Mouse (Mus musculus) kidney, embryonic 16.5 days (tissue): ENCODE results near the gene Ppp1r13l. TPM values are rescaled to one million over a fixed set of nuclear protein-coding genes. Genes with fewer than 3 reads are reported as not detected.

Source experiments
- ATAC-seq: fragments of 200-750 bp; cut with Nextera tagmentation; 2 replicates; pipeline ENCODE4 v1.8.0; 2017; ENCODE audit warnings: moderate TSS enrichment; ENCODE audit not compliant: low FRiP score, low TSS enrichment
- H3K27ac ChIP-seq: fragments of 300-500 bp; sonication (generic); 2 replicates; pipeline ENCODE4 v1.5.1; 2014; ENCODE audit warnings: low read length
- H3K27me3 ChIP-seq: fragments of 300-500 bp; sonication (generic); 2 replicates; pipeline ENCODE4 v1.6.1; 2014; ENCODE audit warnings: low read length, control low read depth, mixed read lengths; ENCODE audit not compliant: insufficient read depth
- H3K36me3 ChIP-seq: fragments of 300-500 bp; sonication (generic); 2 replicates; pipeline ENCODE4 v1.6.1; 2014; ENCODE audit warnings: low read length, control low read depth, mixed read lengths; ENCODE audit not compliant: insufficient read depth
- H3K4me1 ChIP-seq: fragments of 300-500 bp; sonication (generic); 2 replicates; pipeline ENCODE4 v1.6.1; 2014; ENCODE audit warnings: low read length, control low read depth, mixed read lengths; ENCODE audit not compliant: insufficient read depth
- H3K4me2 ChIP-seq: fragments of 300-500 bp; sonication (generic); replicated peaks from 2 replicates; pipeline ENCODE4 v1.6.1; 2014; ENCODE audit warnings: low read depth, low read length
- H3K4me3 ChIP-seq: fragments of 300-500 bp; sonication (generic); 2 replicates; pipeline ENCODE4 v1.5.1; 2014; ENCODE audit warnings: mild to moderate bottlenecking, low read length
- H3K9ac ChIP-seq: fragments of 300-500 bp; sonication (generic); replicated peaks from 2 replicates; pipeline ENCODE4 v1.6.1; 2014; ENCODE audit warnings: low read length
- H3K9me3 ChIP-seq: fragments of 300-500 bp; sonication (generic); 2 replicates; pipeline ENCODE4 v1.6.1; 2016; ENCODE audit warnings: low read length, control low read depth
- WGBS: fragments of 180-500 bp; shearing (Covaris S2); extraction: QIAGEN DNeasy Blood & Tissue Kit; methylation state at CpG from one replicate; pipeline ENCODE4 v1.1.7; 2014; 5-methylcytosine and 5-hydroxymethylcytosine counted together
- polyA plus RNA-seq: library from polyadenylated mRNA; unstranded; fragments of >200 nt; fragmentation: Nextera tagmentation; extraction: Ambion mirVana; gene quantifications from 2 replicates; pipeline ENCODE4 v1.2.1, GENCODE M21; 2015

Gene Ppp1r13l
- polyA plus RNA-seq, 1 experiment from 2014 or later, result 3.3 TPM

- Histone ChIP-seq H3K27me3 (no peaks in the 10 kb centered on the region), H3K4me1 (peaks cover 13% of the 10 kb centered on the region), H3K4me3 (peak overlapping the region; percentile 52), H3K9me3 (no peaks in the 10 kb centered on the region), H3K9ac (peak overlapping the region; percentile 66), H3K36me3 (no peaks in the 10 kb centered on the region), H3K4me2 (peak overlapping the region; percentile 83), H3K27ac (no peak overlapping the region)
- WGBS, result under 1% methylated on average over 50 of the region's 52 CpGs
- ATAC-seq, result peak; percentile 47; the same call in 1 of the 2 replicates
These were observed 26.7 kb upstream of the Ppp1r13l start for GRCm38 (mm10) chr7:19332709-19333352.

- Histone ChIP-seq H3K36me3 (no peaks in the 10 kb centered on the region), H3K4me1 (peaks cover 11% of the 10 kb centered on the region), H3K4me2 (no peak overlapping the region), H3K9me3 (no peaks in the 10 kb centered on the region), H3K4me3 (no peak overlapping the region), H3K27me3 (no peaks in the 10 kb centered on the region), H3K27ac (no peak overlapping the region), H3K9ac (no peak overlapping the region)
- 34% methylated on average over 3 of the region's 3 CpGs for WGBS
- no peak for ATAC-seq
These were observed 24.0 kb upstream of the Ppp1r13l start for GRCm38 (mm10) chr7:19335583-19335982.

- Histone ChIP-seq H3K4me2 (no peak overlapping the region), H3K4me3 (no peak overlapping the region), H3K9ac (no peak overlapping the region), H3K27ac (no peak overlapping the region), H3K4me1 (peaks cover 21% of the 10 kb centered on the region), H3K9me3 (no peaks in the 10 kb centered on the region), H3K27me3 (peaks cover 13% of the 10 kb centered on the region), H3K36me3 (no peaks in the 10 kb centered on the region)
- no peak for ATAC-seq
- 52% methylated on average over 10 of the region's 10 CpGs for WGBS
These were observed 22.4 kb upstream of the Ppp1r13l start for GRCm38 (mm10) chr7:19337122-19337521.

- Histone ChIP-seq H3K4me1 (peaks cover 29% of the 10 kb centered on the region), H3K36me3 (no peaks in the 10 kb centered on the region), H3K4me3 (no peak overlapping the region), H3K27ac (no peak overlapping the region), H3K9ac (no peak overlapping the region), H3K4me2 (no peak overlapping the region), H3K27me3 (peaks cover 13% of the 10 kb centered on the region), H3K9me3 (no peaks in the 10 kb centered on the region)
- WGBS, result 48% methylated on average over 2 of the region's 2 CpGs
- ATAC-seq, result no peak
These were observed 21.5 kb upstream of the Ppp1r13l start for GRCm38 (mm10) chr7:19338060-19338459.

- Histone ChIP-seq H3K4me2 (no peak overlapping the region), H3K27me3 (peaks cover 13% of the 10 kb centered on the region), H3K9me3 (no peaks in the 10 kb centered on the region), H3K4me3 (no peak overlapping the region), H3K36me3 (no peaks in the 10 kb centered on the region), H3K9ac (no peak overlapping the region), H3K4me1 (peaks cover 30% of the 10 kb centered on the region), H3K27ac (no peak overlapping the region)
- ATAC-seq, result no peak
- 54% methylated on average over 7 of the region's 7 CpGs for WGBS
These were observed 21.0 kb upstream of the Ppp1r13l start for GRCm38 (mm10) chr7:19338596-19338995.

- H3K36me3 ChIP-seq, result no peaks in the 10 kb centered on the region
- peak overlapping the region; percentile 87 for H3K4me2 ChIP-seq
- no peaks in the 10 kb centered on the region for H3K9me3 ChIP-seq
- H3K4me3 ChIP-seq, result peak overlapping the region; percentile 50
- peaks cover 38% of the 10 kb centered on the region for H3K4me1 ChIP-seq
- H3K27ac ChIP-seq, result no peak overlapping the region
- peak overlapping the region; percentile 61; the same call in 1 of the 2 replicates for H3K9ac ChIP-seq
- WGBS, result 18% methylated on average over 10 of the region's 10 CpGs
- ATAC-seq, result no peak
- H3K27me3 ChIP-seq, result peaks cover 13% of the 10 kb centered on the region
These were observed 18.3 kb upstream of the Ppp1r13l start for GRCm38 (mm10) chr7:19341250-19341649.

- Histone ChIP-seq H3K9ac (peak overlapping the region; percentile 61), H3K27ac (no peak overlapping the region), H3K4me3 (peak overlapping the region; percentile 50), H3K4me2 (peak overlapping the region; percentile 87), H3K36me3 (no peaks in the 10 kb centered on the region), H3K4me1 (peaks cover 38% of the 10 kb centered on the region), H3K27me3 (peaks cover 13% of the 10 kb centered on the region), H3K9me3 (no peaks in the 10 kb centered on the region)
- under 1% methylated on average over 41 of the region's 41 CpGs for WGBS
- ATAC-seq, result no peak
These were observed 17.7 kb upstream of the Ppp1r13l start for GRCm38 (mm10) chr7:19341761-19342409.

GRCm38 (mm10) chr7:19342481-19343027 is 17.0 kb upstream of the Ppp1r13l start:
- peak overlapping the region; percentile 87 for H3K4me2 ChIP-seq
- no peaks in the 10 kb centered on the region for H3K36me3 ChIP-seq
- peaks cover 13% of the 10 kb centered on the region for H3K27me3 ChIP-seq
- no peaks in the 10 kb centered on the region for H3K9me3 ChIP-seq
- ATAC-seq, result no peak
- H3K4me1 ChIP-seq, result peaks cover 38% of the 10 kb centered on the region
- no peak overlapping the region for H3K27ac ChIP-seq
- H3K4me3 ChIP-seq, result peak overlapping the region; percentile 50
- WGBS, result under 1% methylated on average over 27 of the region's 27 CpGs
- H3K9ac ChIP-seq, result peak overlapping the region; percentile 61

- no peak overlapping the region for H3K4me3 ChIP-seq
- H3K9ac ChIP-seq, result no peak overlapping the region
- under 1% methylated on average over 11 of the region's 11 CpGs for WGBS
- H3K4me1 ChIP-seq, result peaks cover 38% of the 10 kb centered on the region
- H3K36me3 ChIP-seq, result peaks cover 1% of the 10 kb centered on the region; the same call in 1 of the 2 replicates
- no peak overlapping the region for H3K27ac ChIP-seq
- H3K4me2 ChIP-seq, result peak overlapping the region; percentile 87
- no peaks in the 10 kb centered on the region for H3K9me3 ChIP-seq
- peaks cover 13% of the 10 kb centered on the region for H3K27me3 ChIP-seq
- ATAC-seq, result no peak
These were observed 16.2 kb upstream of the Ppp1r13l start for GRCm38 (mm10) chr7:19343210-19343808.
